Mouse (Mus musculus) CH12.LX (cell line): ENCODE data around the gene Gabrb1. TPM values are rescaled to one million over a fixed set of nuclear protein-coding genes. Genes with fewer than 3 reads are reported as not detected.

Experiments
- DNase-seq: peaks from one replicate; pipeline ENCODE4 v3.0.0-alpha.2; 2013; ENCODE audit errors: extremely low read depth
- H3K27ac ChIP-seq: 2 replicates; pipeline ENCODE4 v1.5.1; 2012; ENCODE audit warnings: low read depth, mild to moderate bottlenecking, control low read depth, moderate library complexity; ENCODE audit not compliant: insufficient read depth
- H3K27me3 ChIP-seq: replicated peaks from 2 replicates; pipeline ENCODE3; 2012; ENCODE audit warnings: inconsistent platforms
- H3K36me3 ChIP-seq, 2 experiments: replicated peaks in 1 of 2; 2 replicates each; pipeline versions ENCODE3 to v1.6.1; 2012; ENCODE audit warnings: inconsistent platforms in 1 of 2, low read length in 1 of 2, mild to moderate bottlenecking in 1 of 2, mixed read lengths in 1 of 2, moderate library complexity in 1 of 2; ENCODE audit not compliant: control insufficient read depth in 1 of 2, insufficient read depth in 1 of 2
- H3K4me1 ChIP-seq, 2 experiments: 2 replicates each; pipeline ENCODE4 v1.6.1; 2012; ENCODE audit warnings: inconsistent platforms in 1 of 2, moderate library complexity in 1 of 2; ENCODE audit not compliant: insufficient read depth in 2 of 2, control insufficient read depth in 1 of 2
- H3K4me2 ChIP-seq: 2 replicates; pipeline ENCODE4 v1.6.1; 2012; ENCODE audit warnings: low read depth, mild to moderate bottlenecking, control low read depth; ENCODE audit not compliant: poor library complexity, insufficient read depth, severe bottlenecking
- H3K4me3 ChIP-seq, 3 experiments: fragments of 150-350 bp in 1 of 3; sonication (generic) in 1 of 3; replicated peaks in 1 of 3; 2 replicates each; pipeline versions ENCODE3 to v1.5.1; 2011 to 2012; ENCODE audit warnings: low read depth in 2 of 3, low read length in 2 of 3, mild to moderate bottlenecking in 2 of 3, moderate library complexity in 2 of 3, control low read depth in 1 of 3, improper control_type of control experiment in 1 of 3, inconsistent platforms in 1 of 3, mixed read lengths in 1 of 3; ENCODE audit not compliant: poor library complexity in 1 of 3
- H3K79me2 ChIP-seq: replicated peaks from 2 replicates; pipeline ENCODE4 v1.6.1; 2012; ENCODE audit warnings: mild to moderate bottlenecking, moderate library complexity; ENCODE audit not compliant: control insufficient read depth, poor library complexity, insufficient read depth, severe bottlenecking; ENCODE audit errors: extremely low read depth
- H3K9ac ChIP-seq: 2 replicates; pipeline ENCODE4 v1.6.1; 2012; ENCODE audit warnings: low read depth, mild to moderate bottlenecking, control low read depth, moderate library complexity; ENCODE audit not compliant: insufficient read depth
- H3K9me3 ChIP-seq: replicated peaks from 2 replicates; pipeline ENCODE3; 2012; ENCODE audit warnings: low read length, inconsistent platforms, mixed read lengths
- BHLHE40 ChIP-seq: IDR thresholded peaks from 2 replicates; pipeline ENCODE4 v1.6.1; 2011; ENCODE audit warnings: mild to moderate bottlenecking, low read depth, low read length, improper control_type of control experiment
- CHD1 ChIP-seq: IDR thresholded peaks from 2 replicates; pipeline ENCODE4 v1.6.1; 2012; ENCODE audit warnings: low read depth, low read length, improper control_type of control experiment, inconsistent platforms
- CHD2 ChIP-seq: IDR thresholded peaks from 2 replicates; pipeline ENCODE4 v1.6.1; 2011; ENCODE audit warnings: low read length, improper control_type of control experiment
- CTCF ChIP-seq, 2 experiments: IDR thresholded peaks in 1 of 2; conservative IDR thresholded peaks in 1 of 2; 2 replicates each; pipeline ENCODE4 v1.5.1; 2011 to 2012; ENCODE audit warnings: low read depth in 2 of 2, low read length in 2 of 2, improper control_type of control experiment in 1 of 2, inconsistent platforms in 1 of 2, mild to moderate bottlenecking in 1 of 2, moderate library complexity in 1 of 2
- E2F4 ChIP-seq: IDR thresholded peaks from 2 replicates; pipeline ENCODE4 v1.6.1; 2011; ENCODE audit warnings: low read depth, low read length, improper control_type of control experiment; ENCODE audit not compliant: insufficient replicate concordance
- ELF1 ChIP-seq: IDR thresholded peaks from 2 replicates; pipeline ENCODE4 v1.6.1; 2014; ENCODE audit warnings: low read depth, mild to moderate bottlenecking, inconsistent platforms, low read length, improper control_type of control experiment
- EP300 ChIP-seq: IDR thresholded peaks from 2 replicates; pipeline ENCODE4 v1.6.1; 2011; ENCODE audit warnings: low read length, improper control_type of control experiment
- ETS1 ChIP-seq: conservative IDR thresholded peaks from 2 replicates; pipeline ENCODE4 v1.6.1; 2012; ENCODE audit warnings: low read depth, mild to moderate bottlenecking, inconsistent platforms, low read length, improper control_type of control experiment, moderate library complexity
- GABPA ChIP-seq: IDR thresholded peaks from 2 replicates; pipeline ENCODE4 v1.6.1; 2012; ENCODE audit warnings: low read depth, low read length, improper control_type of control experiment, inconsistent platforms; ENCODE audit not compliant: insufficient replicate concordance
- HCFC1 ChIP-seq: IDR thresholded peaks from 2 replicates; pipeline ENCODE4 v1.6.1; 2012; ENCODE audit warnings: low read depth, mild to moderate bottlenecking, inconsistent platforms, low read length, improper control_type of control experiment
- IRF4 ChIP-seq: IDR thresholded peaks from 2 replicates; pipeline ENCODE4 v1.6.1; 2014; ENCODE audit warnings: low read depth, mild to moderate bottlenecking, inconsistent platforms, low read length, improper control_type of control experiment
- JUN ChIP-seq: IDR thresholded peaks from 2 replicates; pipeline ENCODE4 v1.6.1; 2011; ENCODE audit warnings: low read depth, mild to moderate bottlenecking, low read length, improper control_type of control experiment, moderate library complexity; ENCODE audit not compliant: insufficient read depth
- JUND ChIP-seq: conservative IDR thresholded peaks from 2 replicates; pipeline ENCODE4 v1.6.1; 2011; ENCODE audit warnings: low read depth, low read length, improper control_type of control experiment
- KAT2A ChIP-seq: IDR thresholded peaks from 2 replicates; pipeline ENCODE4 v1.6.1; 2012; ENCODE audit warnings: low read length, improper control_type of control experiment, inconsistent platforms; ENCODE audit not compliant: insufficient replicate concordance
- MAFK ChIP-seq: IDR thresholded peaks from 2 replicates; pipeline ENCODE4 v1.6.1; 2011; ENCODE audit warnings: low read length, improper control_type of control experiment; ENCODE audit not compliant: insufficient replicate concordance
- MAX ChIP-seq: IDR thresholded peaks from 2 replicates; pipeline ENCODE4 v1.6.1; 2011; ENCODE audit warnings: low read length, improper control_type of control experiment
- MAZ ChIP-seq: IDR thresholded peaks from 2 replicates; pipeline ENCODE4 v1.6.1; 2012; ENCODE audit warnings: low read depth, mild to moderate bottlenecking, inconsistent platforms, low read length, improper control_type of control experiment, moderate library complexity
- MEF2A ChIP-seq: IDR thresholded peaks from 2 replicates; pipeline ENCODE4 v1.6.1; 2014; ENCODE audit warnings: low read depth, mild to moderate bottlenecking, inconsistent platforms, low read length, improper control_type of control experiment, borderline replicate concordance
- MXI1 ChIP-seq: IDR thresholded peaks from 2 replicates; pipeline ENCODE4 v1.6.1; 2011; ENCODE audit warnings: mild to moderate bottlenecking, low read depth, low read length, improper control_type of control experiment
- MYC ChIP-seq: IDR thresholded peaks from 2 replicates; pipeline ENCODE4 v1.6.1; 2011; ENCODE audit warnings: low read depth, mild to moderate bottlenecking, improper control_type of control experiment, low read length
- NELFE ChIP-seq: IDR thresholded peaks from 2 replicates; pipeline ENCODE4 v1.6.1; 2011; ENCODE audit warnings: low read depth, low read length, improper control_type of control experiment
- NRF1 ChIP-seq: IDR thresholded peaks from 2 replicates; pipeline ENCODE4 v1.6.1; 2014; ENCODE audit warnings: low read depth, mild to moderate bottlenecking, inconsistent platforms, low read length, improper control_type of control experiment, moderate library complexity
- PAX5 ChIP-seq: IDR thresholded peaks from 2 replicates; pipeline ENCODE4 v1.6.1; 2012; ENCODE audit warnings: low read length, inconsistent platforms, mixed read lengths
- POLR2A ChIP-seq: IDR thresholded peaks from 2 replicates; pipeline ENCODE4 v1.6.1; 2011; ENCODE audit warnings: low read depth, mild to moderate bottlenecking, improper control_type of control experiment, low read length
- POLR2AphosphoS2 ChIP-seq: IDR thresholded peaks from 2 replicates; pipeline ENCODE4 v1.6.1; 2011; ENCODE audit warnings: low read depth, low read length, improper control_type of control experiment
- RAD21 ChIP-seq: IDR thresholded peaks from 2 replicates; pipeline ENCODE4 v1.6.1; 2011; ENCODE audit warnings: low read depth, mild to moderate bottlenecking, low read length, improper control_type of control experiment, moderate library complexity
- RCOR1 ChIP-seq: conservative IDR thresholded peaks from 2 replicates; pipeline ENCODE4 v1.6.1; 2012; ENCODE audit warnings: low read depth, mild to moderate bottlenecking, inconsistent platforms, low read length, improper control_type of control experiment
- SIN3A ChIP-seq: IDR thresholded peaks from 2 replicates; pipeline ENCODE4 v1.6.1; 2012; ENCODE audit warnings: low read length, improper control_type of control experiment, inconsistent platforms
- SMC3 ChIP-seq: IDR thresholded peaks from 2 replicates; pipeline ENCODE4 v1.6.1; 2011; ENCODE audit warnings: low read depth, low read length, improper control_type of control experiment
- TBP ChIP-seq: conservative IDR thresholded peaks from 2 replicates; pipeline ENCODE4 v1.6.1; 2011; ENCODE audit warnings: low read depth, low read length, improper control_type of control experiment
- TCF12 ChIP-seq: IDR thresholded peaks from 2 replicates; pipeline ENCODE4 v1.6.1; 2014; ENCODE audit warnings: low read depth, mild to moderate bottlenecking, inconsistent platforms, low read length, improper control_type of control experiment
- UBTF ChIP-seq: IDR thresholded peaks from 2 replicates; pipeline ENCODE4 v1.6.1; 2012; ENCODE audit warnings: low read depth, mild to moderate bottlenecking, inconsistent platforms, low read length, improper control_type of control experiment, moderate library complexity
- USF1 ChIP-seq: IDR thresholded peaks from 2 replicates; pipeline ENCODE4 v1.6.1; 2014; ENCODE audit warnings: low read depth, mild to moderate bottlenecking, inconsistent platforms, low read length, improper control_type of control experiment
- USF2 ChIP-seq: conservative IDR thresholded peaks from 2 replicates; pipeline ENCODE4 v1.6.1; 2011; ENCODE audit warnings: low read depth, low read length, improper control_type of control experiment
- ZC3H11A ChIP-seq: IDR thresholded peaks from 2 replicates; pipeline ENCODE4 v1.6.1; 2012; ENCODE audit warnings: low read depth, mild to moderate bottlenecking, inconsistent platforms, low read length, improper control_type of control experiment
- ZKSCAN1 ChIP-seq: IDR thresholded peaks from 2 replicates; pipeline ENCODE4 v1.6.1; 2012; ENCODE audit warnings: low read depth, inconsistent platforms, low read length, improper control_type of control experiment, borderline replicate concordance
- ZMIZ1 ChIP-seq: IDR thresholded peaks from 2 replicates; pipeline ENCODE4 v1.6.1; 2012; ENCODE audit warnings: low read depth, mild to moderate bottlenecking, inconsistent platforms, low read length, improper control_type of control experiment
- ZNF384 ChIP-seq: IDR thresholded peaks from 2 replicates; pipeline ENCODE4 v1.6.1; 2012; ENCODE audit warnings: low read depth, low read length, improper control_type of control experiment, inconsistent platforms
- dilution Hi-C: fragments of 300-500 bp; cut with MboI; formaldehyde crosslinking; loops from 2 replicates; pipeline ENCODE4 v1.14.3; 2020; ENCODE audit warnings: low sequenced_read_pairs; ENCODE audit not compliant: extremely low pct_unique_long_range_greater_than_20kb, extremely low pct_ligation_motif_present
- in situ Hi-C: fragments of 300-500 bp; cut with MboI; formaldehyde crosslinking; loops from 3 replicates; pipeline ENCODE4 v1.14.3; 2019; ENCODE audit warnings: low sequenced_read_pairs, low pct_ligation_motif_present, low pct_unique_long_range_greater_than_20kb, mixed read lengths
- polyA plus RNA-seq: library from polyadenylated mRNA; unstranded; fragments of >175 nt; gene quantifications from 2 replicates; pipeline ENCODE4 v1.2.1, GENCODE M21; 2012; ENCODE audit warnings: low read depth; ENCODE audit not compliant: insufficient read length
- total RNA-seq, 2 experiments: library from RNA; depleted of rRNA; stranded (reverse); fragments of 300-350 nt in 1 of 2; fragments of >200 nt in 1 of 2; gene quantifications; 2 replicates each; pipeline ENCODE4 v1.2.3; 2012 to 2014

The Gabrb1 gene
- total and polyA plus RNA-seq, 3 experiments = 0.04 TPM; not detected in 2

DNA sequence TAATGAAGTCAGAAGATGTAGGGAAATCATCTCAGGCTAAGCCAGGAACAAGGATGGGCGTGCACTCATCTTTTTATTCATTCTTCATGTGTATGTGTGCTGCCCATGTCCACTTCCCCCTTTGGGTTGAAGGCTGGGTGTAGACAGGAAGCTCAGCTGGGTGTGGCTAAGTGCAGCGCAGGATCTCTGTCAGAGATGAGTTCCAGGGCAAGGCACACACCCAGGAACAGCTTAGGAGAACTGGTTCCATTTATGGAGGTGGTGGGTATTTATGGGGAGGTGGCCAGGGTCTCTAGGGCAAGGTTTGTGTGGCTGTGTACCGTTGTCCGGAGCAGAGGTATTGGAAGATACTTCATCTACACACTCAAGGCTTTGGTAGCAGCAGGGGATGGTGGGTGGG lies 524.9 kb downstream of the Gabrb1 start:
- Histone ChIP-seq H3K9me3 (no peaks in the 10 kb centered on the region), H3K4me2 (peak overlapping the region; percentile 87), H3K27me3 (no peaks in the 10 kb centered on the region), H3K4me3 (peak overlapping the region; percentile 52 to 62 (median 56)), H3K27ac (peak overlapping the region; percentile 68; the same call in 1 of the 2 replicates), H3K4me1 (peaks cover 20 to 31% of the 10 kb centered on the region in 2 experiments), H3K79me2 (no peaks in the 10 kb centered on the region), H3K9ac (peak overlapping the region; percentile 45), H3K36me3 (no peaks in the 10 kb centered on the region)
- dilution Hi-C loops = no loop called here
- in situ Hi-C loops = no loop called here
- DNase-seq = peak; percentile 83
- TF ChIP-seq JUND (0 out of 2 replicates have a peak, but pooled peaks have one; percentile 9), ETS1 (peak; percentile 29; the same call in 1 of the 2 replicates), TBP (0 out of 2 replicates have a peak, but pooled peaks have one; percentile 67), CTCF (conservative IDR thresholded peaks at IDR 0.05 in 1 of 2, IDR thresholded peaks at IDR 0.05 in 1 of 2; ENCODE audit: low read depth in 2 of 2, low read length in 2 of 2) (no peak), MEF2A (peak; percentile 53; the same call in 1 of the 2 replicates), UBTF (no peak), CHD1 (0 out of 2 replicates have a peak, but pooled peaks have one; percentile 58), NELFE (peak; percentile 56; the same call in 1 of the 2 replicates), ZKSCAN1 (no peak), RCOR1 (0 out of 2 replicates have a peak, but pooled peaks have one; percentile 48), MAZ (no peak), SMC3 (no peak), EP300 (peak; percentile 53; the same call in 1 of the 2 replicates), ZNF384 (no peak; the same call in 1 of the 2 replicates), JUN (no peak), HCFC1 (peak; percentile 56), POLR2A (peak; percentile 75), NRF1 (peak; percentile 51; the same call in 1 of the 2 replicates), MAX (0 out of 2 replicates have a peak, but pooled peaks have one; percentile 28), GABPA (no peak), MYC (0 out of 2 replicates have a peak, but pooled peaks have one; percentile 39), PAX5 (no peak), E2F4 (no peak), MXI1 (peak; percentile 46; the same call in 1 of the 2 replicates), IRF4 (peak; percentile 62; the same call in 1 of the 2 replicates), ZC3H11A (no peak), USF1 (no peak), ELF1 (peak; percentile 85), MAFK (no peak), USF2 (no peak), TCF12 (peak; percentile 61), POLR2AphosphoS2 (no peak), CHD2 (no peak), BHLHE40 (peak; percentile 34; the same call in 1 of the 2 replicates), ZMIZ1 (no peak; the same call in 1 of the 2 replicates), KAT2A (no peak), SIN3A (peak; percentile 70), RAD21 (no peak)
